Mouse (Mus musculus) left cerebral cortex, adult 9 months (tissue): ENCODE measurements around the gene Epha4.

Experiments used
- DNase-seq, 2 experiments: peaks; one replicate each; pipeline ENCODE4 v3.0.0; 2022; ENCODE audit warnings: low spot score in 2 of 2

Gene Epha4

DNA sequence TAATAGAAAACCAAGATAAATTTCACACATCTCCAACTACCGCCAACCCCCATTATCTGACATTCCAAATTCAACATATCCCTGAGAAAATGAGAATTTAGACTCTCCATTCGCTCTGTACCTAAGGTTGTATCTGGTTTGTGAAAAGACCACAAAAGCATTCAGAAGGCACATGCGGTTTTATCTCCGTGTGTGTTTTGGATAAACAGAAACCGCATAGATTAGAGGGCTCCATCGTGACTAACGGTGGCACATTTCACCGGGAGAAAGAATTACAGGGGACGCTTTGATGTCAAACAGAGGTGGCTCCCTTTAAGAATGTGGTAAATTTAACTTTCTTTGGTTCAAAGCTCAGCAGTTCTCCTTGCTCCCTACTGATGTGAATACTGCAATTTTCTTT is 107.5 kb downstream of the Epha4 start:
- no peak for DNase-seq

DNA sequence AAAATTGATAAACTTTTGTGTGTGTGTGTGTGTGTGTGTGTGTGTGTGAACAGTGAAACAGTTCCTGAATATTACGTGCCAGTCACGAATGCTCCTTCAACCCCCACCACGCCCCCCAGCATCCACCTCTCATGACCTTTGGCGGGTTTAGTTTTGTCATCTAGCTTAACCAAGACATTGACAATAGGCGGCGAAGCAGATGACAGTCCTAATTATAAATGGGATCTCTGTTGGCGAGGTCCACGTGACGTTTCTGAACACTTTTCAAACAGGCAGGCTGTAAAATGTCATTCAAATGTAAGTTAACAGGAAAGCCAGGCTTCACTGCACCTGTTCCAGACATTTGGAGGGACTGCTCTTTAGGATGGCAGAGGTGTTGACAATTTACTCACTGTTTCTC is 108.3 kb downstream of the Epha4 start:
- DNase-seq: no peak

DNA sequence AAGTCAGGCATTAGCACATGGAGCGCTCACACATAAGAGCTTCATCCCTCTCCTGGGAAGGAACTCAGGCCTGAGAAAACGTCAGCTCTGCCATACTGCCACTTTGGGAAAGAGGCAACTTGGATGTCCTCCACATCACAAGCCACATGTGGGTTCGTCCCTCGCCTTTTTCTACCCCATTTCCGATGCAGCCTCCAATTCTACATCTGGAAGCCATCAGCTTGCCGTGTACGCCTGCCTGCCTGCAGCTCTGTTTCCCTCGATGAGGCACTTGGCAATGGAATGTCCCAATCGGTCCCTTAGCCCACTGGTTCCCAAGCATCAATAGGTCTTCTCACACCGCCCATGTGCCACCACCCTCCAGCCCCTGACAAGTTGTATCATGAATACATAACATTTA is 110.4 kb downstream of the Epha4 start:
- no peak for DNase-seq

DNA sequence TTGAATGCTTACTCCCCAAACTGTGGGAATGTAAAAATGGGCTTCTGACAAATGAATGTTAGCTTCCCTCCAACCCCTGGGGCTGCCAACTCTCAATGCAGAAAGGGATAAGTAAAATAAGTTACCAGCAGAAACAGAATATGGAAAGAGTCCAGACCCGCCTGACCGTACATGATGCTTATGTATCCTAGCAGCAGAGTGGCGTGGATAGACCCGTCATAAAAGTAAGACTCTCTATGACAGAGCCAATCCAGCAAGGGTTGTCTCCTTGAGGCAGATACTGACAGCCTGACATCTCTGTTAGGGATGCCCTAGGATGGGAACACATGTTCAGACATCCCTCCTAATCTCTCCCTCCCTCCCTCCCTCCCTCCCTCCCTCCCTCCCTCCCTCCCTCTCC is 111.9 kb downstream of the Epha4 start:
- DNase-seq: no peak

GRCm38 (mm10) chr1:77401465-77401864 is 113.4 kb downstream of the Epha4 start:
- no peak for DNase-seq

DNA sequence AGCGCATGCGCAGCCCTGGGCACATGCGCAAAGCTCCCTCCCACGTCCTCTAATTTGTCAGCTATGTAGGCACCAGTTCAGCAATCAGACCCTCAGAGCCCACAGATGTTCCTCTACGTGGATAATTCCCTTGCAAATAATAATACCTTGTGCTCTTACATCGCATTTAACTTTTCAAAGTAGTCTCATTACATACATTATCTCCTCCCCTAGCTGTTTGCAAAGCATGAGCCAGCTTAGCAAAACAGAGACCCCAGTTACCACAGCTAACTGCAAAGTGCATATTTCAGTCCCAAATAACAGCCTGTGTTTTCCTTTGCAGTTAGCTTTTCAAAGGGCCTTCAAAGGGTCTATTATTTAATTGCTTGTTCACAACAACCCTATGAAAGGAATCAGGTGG is 123.3 kb downstream of the Epha4 start:
- peak in 1 of 2 experiments; percentile 51 for DNase-seq

GRCm38 (mm10) chr1:77389069-77389468 is 125.8 kb downstream of the Epha4 start:
- no peak for DNase-seq

GRCm38 (mm10) chr1:77388556-77388955 is 126.3 kb downstream of the Epha4 start:
- no peak for DNase-seq

- no peak for DNase-seq
Measured at GRCm38 (mm10) chr1:77385613-77386012, 129.3 kb downstream of the Epha4 start.

DNA sequence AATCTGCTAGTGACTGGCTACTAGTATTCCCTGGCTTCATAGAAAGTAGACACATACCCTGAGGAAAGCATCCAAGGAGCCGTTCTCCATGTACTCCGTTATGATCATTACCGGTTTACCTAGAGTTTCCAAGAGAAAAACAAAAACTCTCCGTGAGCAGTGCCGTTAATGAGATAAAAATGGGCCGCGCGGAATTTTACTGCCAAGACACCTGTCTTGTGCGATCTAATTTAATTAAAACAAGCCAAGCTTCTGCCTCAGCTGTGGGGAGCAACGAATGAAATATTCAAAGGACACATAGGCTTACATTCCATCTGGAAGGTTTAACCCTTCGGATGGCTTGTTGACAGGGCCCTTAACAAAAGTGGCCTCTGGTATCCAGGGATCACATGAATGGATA is 131.4 kb downstream of the Epha4 start:
- DNase-seq: no peak

GRCm38 (mm10) chr1:77377550-77377980 is 137.3 kb downstream of the Epha4 start:
- DNase-seq: no peak

- DNase-seq: no peak
Measured at GRCm38 (mm10) chr1:77374054-77374453, 140.8 kb downstream of the Epha4 start.

GRCm38 (mm10) chr1:77370921-77371320 is 144.0 kb downstream of the Epha4 start:
- DNase-seq: no peak

- peak in 1 of 2 experiments; percentile 41 for DNase-seq
Measured at GRCm38 (mm10) chr1:77369255-77369837, 145.5 kb downstream of the Epha4 start.

GRCm38 (mm10) chr1:77365850-77366249 is 149.0 kb downstream of the Epha4 start:
- no peak for DNase-seq

GRCm38 (mm10) chr1:77364596-77364995 is 150.3 kb downstream of the Epha4 start:
- DNase-seq: no peak

DNA sequence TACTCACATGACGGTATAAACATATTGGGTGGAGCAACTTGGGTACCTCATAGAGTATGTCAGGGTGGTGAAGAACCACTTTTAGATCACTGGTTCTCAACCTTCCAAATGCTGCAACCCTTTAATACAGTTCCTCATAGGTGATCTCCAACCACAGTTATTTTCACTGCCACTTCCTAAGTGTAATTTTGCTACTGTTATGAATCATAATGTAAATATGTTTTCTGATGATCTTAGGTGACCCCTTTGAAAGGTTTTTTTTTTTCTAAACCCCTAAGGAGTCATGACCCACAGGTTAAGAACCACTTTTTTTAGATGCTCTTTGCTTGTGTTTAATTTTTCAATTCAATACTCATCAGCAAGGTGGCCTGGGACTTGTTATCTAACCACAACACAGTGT is 151.0 kb downstream of the Epha4 start:
- DNase-seq: no peak

DNA sequence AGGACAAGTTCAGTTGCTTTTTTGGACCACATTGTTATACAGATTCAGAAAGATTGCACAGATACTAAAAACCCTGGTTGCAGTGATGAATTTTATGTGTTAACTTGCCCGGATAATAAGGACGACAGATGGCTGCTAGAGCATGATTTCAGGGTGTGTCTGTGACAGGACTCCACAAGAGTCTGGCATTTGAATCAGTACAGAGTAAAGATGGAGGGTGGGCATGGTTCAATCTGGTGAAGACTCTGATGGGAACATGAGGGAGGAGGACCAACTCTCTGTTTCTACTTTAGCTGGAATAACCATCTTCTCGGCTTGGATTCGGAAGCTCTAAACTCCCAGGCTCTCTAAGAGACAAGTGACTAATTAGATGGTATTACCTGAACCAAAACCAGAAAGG is 168.4 kb downstream of the Epha4 start:
- DNase-seq: peak in 1 of 2 experiments; percentile 15

DNA sequence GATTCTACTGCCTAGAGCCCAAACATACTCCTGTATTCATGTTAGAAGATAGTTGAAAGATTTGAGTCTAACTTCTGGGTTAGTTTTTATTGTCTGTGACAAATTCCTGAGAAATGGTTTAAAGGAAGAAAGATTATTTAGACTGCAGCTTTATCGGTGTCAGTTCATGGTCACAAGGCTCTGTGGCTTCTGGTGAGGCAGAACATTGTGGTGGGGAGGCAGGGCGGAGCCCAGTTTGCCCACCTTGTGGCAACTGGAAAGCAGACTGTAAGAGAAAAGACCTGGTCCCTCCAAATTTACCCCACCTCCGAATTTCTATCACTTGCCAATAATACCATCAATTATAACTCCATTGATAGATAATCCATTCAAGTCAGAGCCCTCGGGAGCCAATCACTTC is 171.1 kb downstream of the Epha4 start:
- DNase-seq: no peak

DNA sequence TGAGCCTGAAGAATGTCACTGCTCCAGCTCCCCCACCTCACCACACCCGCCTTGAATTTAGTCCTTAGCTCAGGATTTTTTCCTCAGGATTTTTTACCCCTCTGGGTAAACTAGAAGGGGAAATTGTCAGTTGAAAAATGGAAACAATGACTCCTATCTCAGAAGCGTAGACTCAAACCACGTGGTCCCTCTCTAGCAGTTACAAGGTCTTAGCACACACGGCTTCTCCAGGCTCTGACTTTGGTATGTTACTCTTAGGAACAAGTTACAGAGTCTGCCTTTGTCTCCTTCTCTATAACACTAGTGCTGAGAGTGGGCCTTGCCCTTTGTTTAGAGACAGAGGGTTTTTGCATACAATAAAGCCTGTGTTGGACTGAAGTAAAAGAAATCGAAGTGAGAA is 175.2 kb downstream of the Epha4 start:
- DNase-seq: no peak

GRCm38 (mm10) chr1:77338346-77338745 is 176.5 kb downstream of the Epha4 start:
- DNase-seq: no peak

GRCm38 (mm10) chr1:77336937-77337336 is 178.0 kb downstream of the Epha4 start:
- DNase-seq: no peak

DNA sequence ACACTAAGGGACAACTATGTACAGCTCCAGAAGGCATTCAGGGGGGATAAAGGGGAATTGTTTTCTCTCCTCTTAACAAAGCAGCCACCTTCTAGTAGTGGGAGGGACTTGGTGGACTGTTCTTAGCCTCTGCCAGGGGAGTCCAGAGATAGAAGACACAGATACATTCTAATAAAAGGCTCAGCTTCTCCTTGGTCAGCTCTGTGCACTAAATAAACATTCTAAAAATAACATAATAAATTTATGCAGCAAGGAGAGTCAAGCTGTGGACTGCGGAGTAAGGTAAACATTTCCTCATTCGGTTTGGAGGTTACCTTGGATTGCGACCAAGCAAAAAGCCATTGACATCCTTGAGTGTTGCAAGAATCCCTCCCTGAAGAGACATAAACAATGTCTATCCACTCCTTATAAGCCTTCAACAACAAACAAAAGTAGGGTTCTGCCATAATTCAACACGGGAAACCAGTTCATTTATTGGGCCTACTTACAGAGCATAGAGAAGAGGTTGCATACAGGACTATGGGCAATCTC is 196.2 kb downstream of the Epha4 start:
- DNase-seq: no peak
